Mouse (Mus musculus): ENCODE results near the gene Fut8. TPM values are rescaled to one million over a fixed set of nuclear protein-coding genes. Genes with fewer than 3 reads are reported as not detected.

Gene Fut8
- total RNA-seq (2023) = 17.9 and 18.9 TPM in 2 replicates

GRCm38 (mm10) chr12:77237950-77238530, at the start of gene Fut8:
Gene Fut8, plus strand, starts transcription at chr12:77238125.

